ENCODE assay signal across 10 mouse cellular contexts in the genomic region with DNA sequence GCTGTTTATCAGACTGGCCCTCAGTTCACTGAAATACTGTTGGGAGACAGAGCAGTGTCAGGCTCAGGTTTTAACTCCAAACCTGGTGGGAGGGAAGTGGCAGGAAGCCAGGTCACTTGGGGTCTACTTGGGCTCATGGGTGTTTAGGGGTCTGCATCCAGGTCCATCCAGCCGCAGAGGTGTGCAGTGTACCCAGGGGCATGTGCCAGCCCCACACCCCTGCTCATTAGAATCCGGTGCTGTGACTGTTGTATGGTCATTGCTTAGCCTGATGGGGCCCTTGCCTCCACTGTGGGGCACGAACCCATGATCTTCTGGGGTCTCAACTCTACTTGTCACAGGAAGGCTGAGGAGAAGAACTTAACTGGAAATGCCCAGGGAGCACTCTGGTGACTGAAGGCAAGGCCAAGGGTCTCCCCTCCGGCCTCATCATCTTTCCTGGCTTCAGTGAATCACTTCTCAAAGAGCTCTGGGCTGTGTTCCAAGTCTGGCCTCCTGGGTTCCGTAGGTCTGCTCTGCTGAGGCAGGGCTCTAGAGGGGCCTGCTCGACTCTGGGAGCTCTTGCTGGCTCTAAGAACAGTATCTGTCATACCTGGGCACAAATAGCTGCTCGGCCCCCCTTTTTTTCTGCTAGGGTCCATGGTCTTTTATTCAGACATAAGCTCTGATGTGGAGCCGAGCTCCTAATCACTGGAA. TPM values are rescaled to one million over a fixed set of nuclear protein-coding genes. Genes with fewer than 3 reads are reported as not detected.
A peak's percentile ranks its signal among the peaks of the same experiment; 100 is the strongest.
DNase-seq lines count a peak whose midpoint lies in the region; ATAC-seq and TF ChIP-seq lines count a peak whose summit lies in the region.
"Had no signal": no experiment of that assay in that cellular context is flagged by ENCODE, and none has a peak within 500 bp of the region (broad histone marks: within the 10 kb centered on the region; RNA-seq: fewer than 3 reads in every experiment).

No protein-coding gene starts in this region.

- intact Hi-C loops in heart, postnatal 25 days (cut with DNase I): no loop called here
- intact Hi-C loops in gastrocnemius, postnatal 36 days (cut with DNase I): loop anchor here (5.0 kb wide), 1 partner anchor 2000 kb away; no protein-coding TSS in a partner anchor

- peak; percentile 25; the same call in 1 of the 2 replicates for ATAC-seq in heart, embryonic 12.5 days (ENCODE audit: insufficient number of reproducible peaks, low FRiP score)
- ATAC-seq in lung, embryonic 14.5 days (ENCODE audit: insufficient read depth): no peak; the same call in 1 of the 2 replicates
- ATAC-seq: liver, embryonic 12.5 days had no signal

- DNase-seq in heart, postnatal 25 days (ENCODE audit: low spot score): no peak
- DNase-seq in lung, embryonic 14.5 days: peak; percentile 82
- DNase-seq in lung, postnatal 14 days: no peak
- DNase-seq in adrenal gland, postnatal 25 days: peak; percentile 38
- DNase-seq in cerebellum, postnatal 25 days: peak; percentile 62 to 82
- DNase-seq in gastrocnemius, postnatal 36 days: no peak
- DNase-seq: thymus, postnatal 14 days had no signal

- H3K36me3 ChIP-seq in heart, embryonic 12.5 days: no peaks in the 10 kb centered on the region
- H3K36me3 ChIP-seq in lung, embryonic 14.5 days (ENCODE audit: insufficient read depth): no peaks in the 10 kb centered on the region
- H3K36me3 ChIP-seq: embryonic facial prominence, embryonic 13.5 days; liver, embryonic 12.5 days had no signal

- no peak for TF ChIP-seq CTCF in lung, embryonic 14.5 days (IDR thresholded peaks at IDR 0.05; ENCODE audit: low read depth)

- H3K9ac ChIP-seq in heart, embryonic 12.5 days: no peak overlapping the region
- H3K9ac ChIP-seq in lung, embryonic 14.5 days: no peak overlapping the region
- H3K9ac ChIP-seq: embryonic facial prominence, embryonic 13.5 days; liver, embryonic 12.5 days had no signal

- H3K4me3 ChIP-seq in heart, embryonic 12.5 days: no peak overlapping the region
- no peak overlapping the region for H3K4me3 ChIP-seq in lung, embryonic 14.5 days (ENCODE audit: low read depth, low read length)
- H3K4me3 ChIP-seq: embryonic facial prominence, embryonic 13.5 days; liver, embryonic 12.5 days had no signal

- H3K27ac ChIP-seq in heart, embryonic 12.5 days (ENCODE audit: poor library complexity, severe bottlenecking): no peak overlapping the region
- H3K27ac ChIP-seq in lung, embryonic 14.5 days (ENCODE audit: low read depth): no peak overlapping the region
- H3K27ac ChIP-seq: embryonic facial prominence, embryonic 13.5 days; liver, embryonic 12.5 days had no signal

- no peaks in the 10 kb centered on the region for H3K9me3 ChIP-seq in heart, embryonic 12.5 days (replicated peaks)
- no peaks in the 10 kb centered on the region for H3K9me3 ChIP-seq in lung, embryonic 14.5 days (ENCODE audit: low read depth, low read length)
- H3K9me3 ChIP-seq: embryonic facial prominence, embryonic 13.5 days; liver, embryonic 12.5 days had no signal

- no peak overlapping the region for H3K4me2 ChIP-seq in heart, embryonic 12.5 days
- no peak overlapping the region for H3K4me2 ChIP-seq in lung, embryonic 14.5 days
- H3K4me2 ChIP-seq: embryonic facial prominence, embryonic 13.5 days; liver, embryonic 12.5 days had no signal

- WGBS in heart, embryonic 12.5 days: 47% methylated on average over 8 of the region's 8 CpGs
- WGBS in lung, embryonic 14.5 days: 53% methylated on average over 8 of the region's 8 CpGs

- H3K27me3 ChIP-seq in heart, embryonic 12.5 days (replicated peaks): 0 out of 2 replicates have a peak, but pooled peaks cover 2% of the 10 kb centered on the region
- H3K27me3 ChIP-seq in lung, embryonic 14.5 days (ENCODE audit: insufficient read depth, low read length): no peaks in the 10 kb centered on the region
- H3K27me3 ChIP-seq: liver, embryonic 12.5 days had no signal

- H3K4me1 ChIP-seq in heart, embryonic 12.5 days (replicated peaks): peaks cover 16% of the 10 kb centered on the region
- H3K4me1 ChIP-seq in lung, embryonic 14.5 days (ENCODE audit: insufficient read depth): no peaks in the 10 kb centered on the region

RNA-seq across cellular contexts. Expression of gene Tlx3, which starts 14.1 kb away (rescaled TPM):
- not detected in 2 replicates for polyA plus RNA-seq in heart, embryonic 12.5 days (2016; fragmentation: Nextera tagmentation; extraction: Ambion mirVana)
- total RNA-seq in heart, postnatal 25 days (2021): not detected
- polyA plus RNA-seq in lung, embryonic 14.5 days (2014; fragmentation: Nextera tagmentation; extraction: Ambion mirVana): not detected in 2 replicates
- total RNA-seq in adrenal gland, postnatal 25 days (2021): 0.27 TPM in 1 of 2 replicates, not detected in the other
- total RNA-seq in gastrocnemius, postnatal 36 days (2021): not detected
- polyA plus RNA-seq: liver, embryonic 12.5 days had no signal

RNA-seq across cellular contexts. Expression of gene Npm1, which starts 54.5 kb away (rescaled TPM):
- polyA plus RNA-seq in heart, embryonic 12.5 days (2016; fragmentation: Nextera tagmentation; extraction: Ambion mirVana): 513 and 525 TPM in 2 replicates
- 100 to 1,000 TPM; 138 to 153 TPM for total RNA-seq in heart, postnatal 25 days (2021)
- polyA plus RNA-seq in lung, embryonic 14.5 days (2014; fragmentation: Nextera tagmentation; extraction: Ambion mirVana): 1,275 and 1,313 TPM in 2 replicates
- 285 and 327 TPM in 2 replicates for total RNA-seq in adrenal gland, postnatal 25 days (2021)
- total RNA-seq in gastrocnemius, postnatal 36 days (2021): 100 to 1,000 TPM in 1 of 2 experiments, 10 to 100 TPM in 1; 86.6 to 116 TPM

RNA-seq across cellular contexts. Expression of gene Gm12117, which starts 59.0 kb away (rescaled TPM):
- not detected in 2 replicates for polyA plus RNA-seq in heart, embryonic 12.5 days (2016; fragmentation: Nextera tagmentation; extraction: Ambion mirVana)
- total RNA-seq in heart, postnatal 25 days (2021): not detected
- polyA plus RNA-seq in lung, embryonic 14.5 days (2014; fragmentation: Nextera tagmentation; extraction: Ambion mirVana): not detected in 2 replicates
- total RNA-seq in adrenal gland, postnatal 25 days (2021): not detected in 2 replicates
- not detected for total RNA-seq in gastrocnemius, postnatal 36 days (2021)
- polyA plus RNA-seq: embryonic facial prominence, embryonic 13.5 days; liver, embryonic 12.5 days had no signal

Comparison
In these comparisons a context has a peak if more than half of its experiments do, and no peak if none do; other contexts are left out.
1. DNase-seq: peak in lung, embryonic 14.5 days (single experiment), adrenal gland, postnatal 25 days (single experiment) and cerebellum, postnatal 25 days (2 of 2); none in heart, postnatal 25 days (single experiment), lung, postnatal 14 days (single experiment) and gastrocnemius, postnatal 36 days (0 of 2).